Mouse (Mus musculus) bone marrow macrophage, adult 2 months (primary cell): Measurements from ENCODE around the gene G3bp2.

Experiments used
- CTCF ChIP-seq: IDR thresholded peaks from 2 replicates; pipeline ENCODE4 v1.5.1; 2012; ENCODE audit warnings: low read depth, mild to moderate bottlenecking, low read length, moderate library complexity
- POLR2A ChIP-seq: IDR thresholded peaks from 2 replicates; pipeline ENCODE4 v1.6.1; 2012; ENCODE audit warnings: mild to moderate bottlenecking, low read depth, low read length, borderline replicate concordance

DNA sequence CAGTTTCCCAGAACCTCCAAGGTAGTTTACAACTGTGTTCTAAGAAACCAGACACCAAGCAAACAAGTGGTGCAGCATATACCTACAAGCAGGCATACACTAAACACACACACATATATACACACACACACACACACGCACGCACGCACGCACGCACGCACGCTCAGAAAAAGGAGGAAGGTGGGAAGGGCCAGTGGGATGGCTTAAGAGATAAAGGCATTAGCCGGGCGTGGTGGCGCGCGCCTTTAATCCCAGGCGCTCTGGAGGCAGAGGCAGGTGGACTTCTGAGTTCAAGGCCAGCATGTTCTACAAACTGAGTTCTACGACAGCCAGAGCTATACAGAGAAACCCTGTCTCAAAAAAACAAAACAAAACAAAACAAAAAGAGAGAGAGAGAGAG is 9.5 kb downstream of the G3bp2 start:
- no peak for TF ChIP-seq CTCF
- no peak for TF ChIP-seq POLR2A
